Mouse (Mus musculus): ENCODE measurements at regions not wholly inside any gene's neighbourhood (a gene's known extent, or its start where the extent isn't known, plus 50 kb on each side); places are given as distances from the start of the nearest gene placed in this dataset.
A peak's percentile ranks its signal among the peaks of the same experiment; 100 is the strongest.
"Not testable (repeated sequence)": the region's sequence is repeated elsewhere in the genome, so short reads cannot be mapped to it uniquely, and the experiment has no call there.

DNA sequence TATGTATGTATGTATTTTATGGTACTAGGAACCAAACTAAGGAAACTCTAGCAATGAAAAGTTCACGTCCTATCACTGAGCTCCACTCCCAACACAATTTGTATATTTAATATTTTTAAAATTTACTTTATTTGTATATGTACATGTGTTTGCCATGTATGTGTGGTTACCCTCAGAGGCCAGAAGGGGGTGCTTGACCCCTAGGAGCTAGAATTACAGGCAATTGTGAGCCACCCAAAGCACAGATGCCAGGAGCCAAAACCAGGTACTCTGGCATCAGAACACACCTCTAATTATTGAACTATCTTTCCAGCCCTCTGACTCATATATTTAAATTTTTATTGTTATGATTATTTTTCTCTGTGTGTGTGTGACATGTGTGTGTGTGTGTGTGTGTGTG, 91.5 kb downstream of the Otx2 start:
- Histone ChIP-seq H3K9ac (ENCODE audit: insufficient read depth, low read depth) (no peak overlapping the region), H3K27me3 (replicated peaks) (no peaks in the 10 kb centered on the region), H3K36me3 (replicated peaks in 1 of 2; ENCODE audit: control insufficient read depth in 1 of 2, insufficient read depth in 1 of 2, low read length in 1 of 2) (no peaks in the 10 kb centered on the region), H3K9me3 (replicated peaks; ENCODE audit: low read length) (no peaks in the 10 kb centered on the region), H3K27ac (ENCODE audit: insufficient read depth, low read depth) (no peak overlapping the region), H3K79me2 (replicated peaks; ENCODE audit: control insufficient read depth, extremely low read depth, insufficient read depth, poor library complexity, severe bottlenecking) (no peaks in the 10 kb centered on the region), H3K4me2 (ENCODE audit: insufficient read depth, low read depth, poor library complexity, severe bottlenecking) (no peak overlapping the region), H3K4me3 (replicated peaks in 1 of 3; ENCODE audit: low read depth in 2 of 3, low read length in 2 of 3, poor library complexity in 1 of 3) (no peak overlapping the region), H3K4me1 (ENCODE audit: control insufficient read depth in 1 of 2, insufficient read depth in 2 of 2) (peaks cover 0 to 6% of the 10 kb centered on the region in 2 experiments; a peak in 2 of 4 replicates)
- dilution Hi-C loops (cut with MboI; ENCODE audit: extremely low pct_ligation_motif_present, extremely low pct_unique_long_range_greater_than_20kb, low sequenced_read_pairs) (no loop called here), in situ Hi-C loops (cut with MboI; ENCODE audit: low pct_ligation_motif_present, low pct_unique_long_range_greater_than_20kb, low sequenced_read_pairs) (no loop called here)
- peak; percentile 43 for DNase-seq (ENCODE audit: extremely low read depth)
- TF ChIP-seq MAFK (IDR thresholded peaks at IDR 0.05; ENCODE audit: insufficient replicate concordance, low read length) (no peak), ZC3H11A (IDR thresholded peaks at IDR 0.05; ENCODE audit: low read depth, low read length) (peak; percentile 14; the same call in 1 of the 2 replicates), CTCF (conservative IDR thresholded peaks at IDR 0.05 in 1 of 2, IDR thresholded peaks at IDR 0.05 in 1 of 2; ENCODE audit: low read depth in 2 of 2, low read length in 2 of 2) (peak in 1 of 2 experiments; percentile 64; a peak in 2 of 4 replicates), USF2 (conservative IDR thresholded peaks at IDR 0.05; ENCODE audit: low read depth, low read length) (no peak), SMC3 (IDR thresholded peaks at IDR 0.05; ENCODE audit: low read depth, low read length) (peak; percentile 72), RAD21 (IDR thresholded peaks at IDR 0.05; ENCODE audit: low read depth, low read length) (peak; percentile 65)

DNA sequence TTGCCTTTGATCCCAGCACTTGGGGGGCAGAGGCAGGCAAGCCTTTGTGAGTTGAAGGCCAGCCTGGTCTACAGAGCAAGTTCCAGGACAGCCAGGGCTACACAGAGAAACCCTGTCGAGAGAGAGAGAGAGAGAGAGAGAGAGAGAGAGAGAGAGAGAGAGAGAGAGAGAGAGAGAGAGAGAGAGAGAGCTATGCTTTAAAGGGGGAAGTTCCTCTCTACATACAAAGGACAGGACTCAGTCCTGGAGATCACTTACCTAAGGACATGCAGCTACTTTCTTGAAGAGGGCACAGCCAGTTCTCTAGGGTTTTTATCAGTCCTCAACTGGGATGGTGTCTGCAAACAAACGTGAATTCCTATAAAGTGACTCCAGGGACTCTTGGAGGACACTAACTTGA, 92.3 kb downstream of the Otx2 start:
- H3K79me2 ChIP-seq (replicated peaks; ENCODE audit: control insufficient read depth, extremely low read depth, insufficient read depth, poor library complexity, severe bottlenecking); H3K27me3 ChIP-seq (replicated peaks); H3K4me1 ChIP-seq (ENCODE audit: control insufficient read depth in 1 of 2, insufficient read depth in 2 of 2); H3K4me2 ChIP-seq (ENCODE audit: insufficient read depth, low read depth, poor library complexity, severe bottlenecking); dilution Hi-C loops (cut with MboI; ENCODE audit: extremely low pct_ligation_motif_present, extremely low pct_unique_long_range_greater_than_20kb, low sequenced_read_pairs); H3K36me3 ChIP-seq (replicated peaks in 1 of 2; ENCODE audit: control insufficient read depth in 1 of 2, insufficient read depth in 1 of 2, low read length in 1 of 2); H3K27ac ChIP-seq (ENCODE audit: insufficient read depth, low read depth); H3K9ac ChIP-seq (ENCODE audit: insufficient read depth, low read depth); H3K4me3 ChIP-seq (replicated peaks in 1 of 3; ENCODE audit: low read depth in 2 of 3, low read length in 2 of 3, poor library complexity in 1 of 3); DNase-seq (ENCODE audit: extremely low read depth); in situ Hi-C loops (cut with MboI; ENCODE audit: low pct_ligation_motif_present, low pct_unique_long_range_greater_than_20kb, low sequenced_read_pairs); H3K9me3 ChIP-seq (replicated peaks; ENCODE audit: low read length): not testable (repeated sequence)

DNA sequence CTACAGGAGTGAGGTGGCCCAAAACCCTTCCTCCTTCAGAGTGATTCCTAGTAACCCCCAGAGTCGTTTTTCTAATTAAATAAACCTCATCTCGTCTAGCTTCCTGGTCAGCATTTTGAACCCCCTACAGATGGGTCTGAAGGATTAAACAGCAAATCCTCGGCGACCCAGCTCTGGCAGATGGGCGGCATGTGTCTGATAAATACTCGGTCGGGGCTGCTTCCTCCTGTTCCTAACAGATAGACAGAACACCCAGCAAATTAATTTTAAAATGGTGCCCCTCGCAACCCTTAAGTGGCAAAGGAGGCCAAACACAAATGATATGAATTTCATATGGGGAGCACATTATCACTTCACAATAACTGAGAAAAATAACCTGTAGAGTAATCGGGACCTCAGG, 93.2 kb downstream of the Otx2 start:
- H3K4me1 ChIP-seq (ENCODE audit: control insufficient read depth in 1 of 2, insufficient read depth in 2 of 2), result peaks cover 0 to 6% of the 10 kb centered on the region in 2 experiments; a peak in 2 of 4 replicates
- DNase-seq (ENCODE audit: extremely low read depth), result no peak
- in situ Hi-C loops (cut with MboI; ENCODE audit: low pct_ligation_motif_present, low pct_unique_long_range_greater_than_20kb, low sequenced_read_pairs) (no loop called here), dilution Hi-C loops (cut with MboI; ENCODE audit: extremely low pct_ligation_motif_present, extremely low pct_unique_long_range_greater_than_20kb, low sequenced_read_pairs) (no loop called here)
- H3K9me3 ChIP-seq (replicated peaks; ENCODE audit: low read length), result no peaks in the 10 kb centered on the region
- H3K9ac ChIP-seq (ENCODE audit: insufficient read depth, low read depth), result no peak overlapping the region
- H3K27me3 ChIP-seq (replicated peaks), result no peaks in the 10 kb centered on the region
- no peak for TF ChIP-seq JUND (conservative IDR thresholded peaks at IDR 0.05; ENCODE audit: low read depth, low read length)
- H3K79me2 ChIP-seq (replicated peaks; ENCODE audit: control insufficient read depth, extremely low read depth, insufficient read depth, poor library complexity, severe bottlenecking), result no peaks in the 10 kb centered on the region
- no peaks in the 10 kb centered on the region for H3K36me3 ChIP-seq (replicated peaks in 1 of 2; ENCODE audit: control insufficient read depth in 1 of 2, insufficient read depth in 1 of 2, low read length in 1 of 2)
- H3K4me2 ChIP-seq (ENCODE audit: insufficient read depth, low read depth, poor library complexity, severe bottlenecking), result no peak overlapping the region
- H3K4me3 ChIP-seq (replicated peaks in 1 of 3; ENCODE audit: low read depth in 2 of 3, low read length in 2 of 3, poor library complexity in 1 of 3), result no peak overlapping the region
- no peak overlapping the region for H3K27ac ChIP-seq (ENCODE audit: insufficient read depth, low read depth)

DNA sequence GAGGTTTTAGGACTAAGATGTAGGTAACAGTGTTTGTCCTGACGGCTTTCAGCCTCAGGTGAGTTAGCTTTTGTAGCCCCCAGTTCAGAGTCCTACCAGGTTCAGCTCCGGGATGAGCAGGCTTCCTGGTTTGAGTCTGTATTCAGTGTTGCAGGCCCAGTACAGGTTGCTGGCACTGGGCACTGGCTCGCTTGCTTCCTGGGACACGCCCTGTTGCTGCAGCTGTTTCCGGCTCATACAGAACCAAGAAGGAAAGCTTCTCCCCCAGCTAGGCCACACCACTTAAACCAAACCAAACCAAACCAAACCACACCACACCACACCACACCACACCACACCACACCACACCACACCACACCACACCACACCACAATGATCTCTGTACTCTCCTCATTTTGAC, 93.6 kb downstream of the Otx2 start:
- in situ Hi-C loops (cut with MboI; ENCODE audit: low pct_ligation_motif_present, low pct_unique_long_range_greater_than_20kb, low sequenced_read_pairs) (no loop called here), dilution Hi-C loops (cut with MboI; ENCODE audit: extremely low pct_ligation_motif_present, extremely low pct_unique_long_range_greater_than_20kb, low sequenced_read_pairs) (no loop called here)
- no peak overlapping the region for H3K9ac ChIP-seq (ENCODE audit: insufficient read depth, low read depth)
- no peak overlapping the region for H3K4me3 ChIP-seq (replicated peaks in 1 of 3; ENCODE audit: low read depth in 2 of 3, low read length in 2 of 3, poor library complexity in 1 of 3)
- no peak for TF ChIP-seq IRF4 (IDR thresholded peaks at IDR 0.05; ENCODE audit: low read depth, low read length)
- TF ChIP-seq MXI1 (IDR thresholded peaks at IDR 0.05; ENCODE audit: low read depth, low read length), result no peak
- TF ChIP-seq JUND (conservative IDR thresholded peaks at IDR 0.05; ENCODE audit: low read depth, low read length), result no peak
- no peak for TF ChIP-seq MYC (IDR thresholded peaks at IDR 0.05; ENCODE audit: low read depth, low read length)
- no peak for TF ChIP-seq MEF2A (IDR thresholded peaks at IDR 0.05; ENCODE audit: borderline replicate concordance, low read depth, low read length)
- TF ChIP-seq BHLHE40 (IDR thresholded peaks at IDR 0.05; ENCODE audit: low read depth, low read length), result no peak
- TF ChIP-seq KAT2A (IDR thresholded peaks at IDR 0.05; ENCODE audit: insufficient replicate concordance, low read length), result no peak
- TF ChIP-seq UBTF (IDR thresholded peaks at IDR 0.05; ENCODE audit: low read depth, low read length), result no peak
- TF ChIP-seq HCFC1 (IDR thresholded peaks at IDR 0.05; ENCODE audit: low read depth, low read length), result no peak
- TF ChIP-seq TCF12 (IDR thresholded peaks at IDR 0.05; ENCODE audit: low read depth, low read length), result no peak
- no peak for TF ChIP-seq SMC3 (IDR thresholded peaks at IDR 0.05; ENCODE audit: low read depth, low read length)
- no peak for TF ChIP-seq ZC3H11A (IDR thresholded peaks at IDR 0.05; ENCODE audit: low read depth, low read length)
- TF ChIP-seq CHD2 (IDR thresholded peaks at IDR 0.05; ENCODE audit: low read length), result no peak
- H3K36me3 ChIP-seq (replicated peaks in 1 of 2; ENCODE audit: control insufficient read depth in 1 of 2, insufficient read depth in 1 of 2, low read length in 1 of 2), result no peaks in the 10 kb centered on the region
- no peak overlapping the region for H3K27ac ChIP-seq (ENCODE audit: insufficient read depth, low read depth)
- no peaks in the 10 kb centered on the region for H3K27me3 ChIP-seq (replicated peaks)
- DNase-seq (ENCODE audit: extremely low read depth), result no peak
- H3K9me3 ChIP-seq (replicated peaks; ENCODE audit: low read length), result no peaks in the 10 kb centered on the region
- no peaks in the 10 kb centered on the region for H3K79me2 ChIP-seq (replicated peaks; ENCODE audit: control insufficient read depth, extremely low read depth, insufficient read depth, poor library complexity, severe bottlenecking)
- peaks cover 0 to 6% of the 10 kb centered on the region in 2 experiments; a peak in 2 of 4 replicates for H3K4me1 ChIP-seq (ENCODE audit: control insufficient read depth in 1 of 2, insufficient read depth in 2 of 2)
- H3K4me2 ChIP-seq (ENCODE audit: insufficient read depth, low read depth, poor library complexity, severe bottlenecking), result no peak overlapping the region

Measured in CH12.LX (cell line).